Mouse (Mus musculus) erythroblast, embryonic 14.5 days (primary cell): ENCODE data around the gene Pnma1. TPM values are rescaled to one million over a fixed set of nuclear protein-coding genes. Genes with fewer than 3 reads are reported as not detected.

ENCODE experiments used
- H3K27me3 ChIP-seq: 2 replicates; pipeline ENCODE4 v1.6.1; 2012; ENCODE audit warnings: inconsistent platforms; ENCODE audit not compliant: control insufficient read depth
- H3K36me3 ChIP-seq: 2 replicates; pipeline ENCODE4 v1.6.1; 2012; ENCODE audit warnings: mild to moderate bottlenecking, inconsistent platforms; ENCODE audit not compliant: control insufficient read depth
- H3K4me1 ChIP-seq: 2 replicates; pipeline ENCODE4 v1.6.1; 2012; ENCODE audit warnings: inconsistent platforms; ENCODE audit not compliant: control insufficient read depth
- H3K4me3 ChIP-seq: replicated peaks from 2 replicates; pipeline ENCODE3; 2012; ENCODE audit warnings: moderate library complexity, mild to moderate bottlenecking, inconsistent platforms
- H3K9me3 ChIP-seq: 2 replicates; pipeline ENCODE4 v1.6.1; 2012; ENCODE audit warnings: low read length, inconsistent platforms, mixed read lengths; ENCODE audit not compliant: control insufficient read depth
- GATA1 ChIP-seq: IDR thresholded peaks from 2 replicates; pipeline ENCODE4 v1.6.1; 2012; ENCODE audit warnings: low read length, inconsistent platforms, mixed read lengths
- TAL1 ChIP-seq: IDR thresholded peaks from 3 replicates; pipeline ENCODE4 v1.6.1; 2012; ENCODE audit warnings: low read length, inconsistent platforms, mixed read lengths
- polyA plus RNA-seq: library from polyadenylated mRNA; stranded (reverse); fragments of >175 nt; gene quantifications from 2 replicates; pipeline ENCODE4 v1.2.3, GENCODE M21; 2012

Gene Pnma1
- polyA plus RNA-seq, 1 experiment, result 0.03 TPM

GRCm38 (mm10) chr12:84180090-84180489 lies 31.8 kb upstream of the Pnma1 start:
- Histone ChIP-seq H3K9me3 (no peaks in the 10 kb centered on the region), H3K27me3 (no peaks in the 10 kb centered on the region), H3K4me3 (no peak overlapping the region), H3K4me1 (peaks cover 87% of the 10 kb centered on the region), H3K36me3 (peaks cover 78% of the 10 kb centered on the region)
- no peak for TF ChIP-seq GATA1
- TF ChIP-seq TAL1, result no peak

DNA sequence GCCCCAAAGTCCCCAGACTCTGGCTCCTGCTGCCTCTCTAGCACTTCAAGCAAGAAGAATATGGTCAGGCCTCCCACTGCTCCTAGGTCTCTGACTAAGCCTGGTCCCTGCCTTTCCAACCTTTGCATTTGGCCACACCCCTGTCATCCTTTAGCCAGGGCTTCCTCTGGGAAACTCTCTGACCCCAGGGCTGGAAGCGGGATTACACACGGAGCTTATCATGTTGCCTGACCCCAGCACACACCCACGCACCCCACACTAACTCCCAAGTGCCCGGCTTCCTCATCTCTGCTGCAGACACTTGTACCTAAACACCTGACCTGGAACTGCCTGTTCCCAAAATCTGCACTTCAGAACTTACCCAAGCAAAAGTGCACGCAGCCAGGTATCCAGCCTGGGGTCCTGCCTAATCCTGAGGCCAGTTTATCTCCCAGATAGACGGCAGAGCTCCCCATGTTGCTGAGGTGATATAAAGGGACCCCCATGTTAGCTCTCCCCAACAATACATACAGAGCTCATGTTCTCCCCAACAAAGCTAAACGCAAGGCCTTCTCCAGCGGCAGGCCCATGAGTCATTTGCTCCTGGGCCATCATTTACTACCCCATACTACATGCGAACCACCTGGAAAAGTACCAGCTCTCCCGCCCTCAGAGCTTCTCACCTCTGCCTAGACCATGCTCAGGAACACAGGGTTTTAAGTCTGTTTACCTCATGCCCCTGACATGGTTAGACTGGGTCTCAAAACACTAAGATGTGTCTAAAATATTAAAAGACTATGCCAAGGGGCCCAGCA lies 30.6 kb upstream of the Pnma1 start:
- no peak for TF ChIP-seq TAL1
- no peak for TF ChIP-seq GATA1
- Histone ChIP-seq H3K4me1 (peaks cover 94% of the 10 kb centered on the region), H3K27me3 (no peaks in the 10 kb centered on the region), H3K9me3 (no peaks in the 10 kb centered on the region), H3K36me3 (peaks cover 77% of the 10 kb centered on the region), H3K4me3 (no peak overlapping the region)

- H3K36me3 ChIP-seq, result peaks cover 77% of the 10 kb centered on the region
- H3K4me1 ChIP-seq, result peaks cover 97% of the 10 kb centered on the region
- no peaks in the 10 kb centered on the region for H3K27me3 ChIP-seq
- H3K9me3 ChIP-seq, result no peaks in the 10 kb centered on the region
- TF ChIP-seq GATA1 (no peak), TAL1 (no peak)
- no peak overlapping the region for H3K4me3 ChIP-seq
Measured at GRCm38 (mm10) chr12:84178052-84178451, 29.8 kb upstream of the Pnma1 start.

DNA sequence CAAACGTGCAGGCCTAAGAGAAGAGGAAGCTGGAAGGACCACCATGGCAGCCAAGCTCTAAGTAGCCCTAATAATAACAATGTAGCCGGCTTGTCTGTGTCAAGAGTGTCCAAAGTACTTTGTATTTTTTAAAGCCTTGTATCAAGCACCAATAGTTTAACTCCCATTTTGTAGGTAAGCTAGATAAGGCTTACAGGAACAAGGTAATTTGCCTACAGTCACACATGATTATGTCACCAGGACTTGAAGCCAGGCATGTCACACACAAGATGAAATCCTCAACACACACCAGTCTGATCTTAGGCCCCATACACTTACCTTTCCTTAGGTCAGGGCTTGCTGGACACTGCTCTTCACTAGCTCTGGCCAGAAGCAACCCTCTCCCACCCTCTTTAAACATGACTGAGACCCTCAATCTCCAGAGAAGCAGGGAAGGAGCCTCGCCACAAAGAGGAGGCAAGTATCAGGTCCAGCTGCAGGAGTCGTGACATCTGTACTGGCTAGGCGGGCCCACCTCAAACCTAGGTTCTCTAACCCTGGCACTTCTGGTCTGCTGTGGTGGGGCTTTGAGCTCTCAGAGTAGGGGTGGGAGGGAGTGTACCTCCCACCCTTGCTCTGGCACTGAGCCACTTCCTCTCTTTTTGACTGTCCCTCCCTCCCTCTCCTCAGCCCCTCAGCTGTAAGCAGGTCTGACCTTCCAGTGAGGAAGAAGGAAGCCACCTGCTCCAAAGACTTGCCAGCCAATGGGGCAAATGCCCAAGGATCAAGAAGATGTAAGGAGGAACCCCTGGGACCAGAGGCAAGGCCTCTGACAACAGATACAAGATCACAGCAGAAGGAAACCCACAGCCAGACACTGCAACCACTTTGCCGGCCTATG lies 28.8 kb upstream of the Pnma1 start:
- Histone ChIP-seq H3K4me3 (peak overlapping the region; percentile 77), H3K4me1 (peaks cover 98% of the 10 kb centered on the region), H3K36me3 (peaks cover 78% of the 10 kb centered on the region)

DNA sequence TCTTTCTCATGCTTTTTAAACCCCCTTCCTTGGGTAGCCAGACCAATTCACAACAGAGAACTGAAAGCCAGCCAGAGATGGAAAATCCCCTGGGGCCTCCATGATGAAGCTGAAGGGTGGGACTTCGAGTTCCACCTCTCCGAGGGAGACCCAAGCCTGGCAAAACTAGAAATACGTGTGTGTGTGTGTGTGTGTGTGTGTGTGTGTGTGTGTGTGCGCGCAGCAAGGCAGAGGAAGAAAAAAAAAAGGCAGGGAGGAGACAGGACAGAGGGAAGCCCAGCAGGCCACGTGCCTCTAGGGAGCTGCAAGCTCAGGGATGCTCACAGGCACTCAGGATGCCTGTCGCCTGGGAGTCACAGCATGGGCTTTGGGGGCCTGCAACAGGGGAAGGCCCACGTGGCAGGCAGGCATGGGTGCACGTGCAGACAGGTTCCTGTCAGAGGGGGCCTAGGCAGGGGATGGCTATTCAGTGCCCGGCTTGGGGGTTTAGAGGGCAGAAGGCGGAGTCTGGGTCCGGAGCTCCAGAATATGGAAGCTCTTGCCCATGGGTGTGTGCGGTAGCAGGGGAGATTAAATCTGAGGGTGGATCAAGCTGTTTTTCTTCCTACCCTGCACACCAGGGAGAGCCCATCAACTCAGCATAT lies 28.0 kb upstream of the Pnma1 start:
- Histone ChIP-seq H3K36me3 (peaks cover 78% of the 10 kb centered on the region), H3K4me1 (peaks cover 96% of the 10 kb centered on the region), H3K4me3 (peak overlapping the region; percentile 77), H3K27me3 (no peaks in the 10 kb centered on the region), H3K9me3 (no peaks in the 10 kb centered on the region)
- TF ChIP-seq GATA1 (peak; percentile 40; the same call in 1 of the 2 replicates), TAL1 (no peak)

More for the DNA sequence above, 28.8 kb upstream of the Pnma1 start:
- H3K9me3 ChIP-seq, result no peaks in the 10 kb centered on the region
- H3K27me3 ChIP-seq, result no peaks in the 10 kb centered on the region
- TF ChIP-seq TAL1 (no peak), GATA1 (no peak)

GRCm38 (mm10) chr12:84175659-84176061 lies 27.4 kb upstream of the Pnma1 start:
- no peaks in the 10 kb centered on the region for H3K27me3 ChIP-seq
- peaks cover 79% of the 10 kb centered on the region for H3K36me3 ChIP-seq
- TF ChIP-seq TAL1 (peak; percentile 81), GATA1 (peak; percentile 74; the same call in 1 of the 2 replicates)
- H3K9me3 ChIP-seq, result no peaks in the 10 kb centered on the region
- H3K4me3 ChIP-seq, result peak overlapping the region; percentile 77
- H3K4me1 ChIP-seq, result peaks cover 91% of the 10 kb centered on the region

DNA sequence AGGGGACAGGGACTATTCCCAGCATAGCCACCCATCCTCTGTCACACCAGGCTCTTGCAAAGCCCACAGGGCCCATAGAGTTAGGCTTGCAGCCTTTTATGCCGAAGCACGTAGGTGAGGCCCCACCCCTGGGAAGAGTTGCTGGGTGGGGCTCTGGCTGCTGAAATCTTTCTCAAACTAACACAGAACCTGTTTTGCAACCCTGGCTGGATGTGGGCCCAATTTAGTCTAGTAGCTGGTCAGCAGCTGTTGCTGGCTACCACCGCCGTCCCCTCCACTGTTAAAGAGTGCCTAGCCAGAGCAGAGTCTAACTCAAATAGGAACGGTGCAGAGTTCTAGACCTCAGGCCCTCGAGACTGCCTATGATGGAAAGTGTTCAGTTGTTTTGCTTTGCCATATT lies 26.6 kb upstream of the Pnma1 start:
- Histone ChIP-seq H3K4me3 (peak overlapping the region; percentile 77), H3K27me3 (no peaks in the 10 kb centered on the region), H3K9me3 (no peaks in the 10 kb centered on the region), H3K4me1 (peaks cover 85% of the 10 kb centered on the region), H3K36me3 (peaks cover 79% of the 10 kb centered on the region)
- TF ChIP-seq GATA1, result no peak
- no peak for TF ChIP-seq TAL1

DNA sequence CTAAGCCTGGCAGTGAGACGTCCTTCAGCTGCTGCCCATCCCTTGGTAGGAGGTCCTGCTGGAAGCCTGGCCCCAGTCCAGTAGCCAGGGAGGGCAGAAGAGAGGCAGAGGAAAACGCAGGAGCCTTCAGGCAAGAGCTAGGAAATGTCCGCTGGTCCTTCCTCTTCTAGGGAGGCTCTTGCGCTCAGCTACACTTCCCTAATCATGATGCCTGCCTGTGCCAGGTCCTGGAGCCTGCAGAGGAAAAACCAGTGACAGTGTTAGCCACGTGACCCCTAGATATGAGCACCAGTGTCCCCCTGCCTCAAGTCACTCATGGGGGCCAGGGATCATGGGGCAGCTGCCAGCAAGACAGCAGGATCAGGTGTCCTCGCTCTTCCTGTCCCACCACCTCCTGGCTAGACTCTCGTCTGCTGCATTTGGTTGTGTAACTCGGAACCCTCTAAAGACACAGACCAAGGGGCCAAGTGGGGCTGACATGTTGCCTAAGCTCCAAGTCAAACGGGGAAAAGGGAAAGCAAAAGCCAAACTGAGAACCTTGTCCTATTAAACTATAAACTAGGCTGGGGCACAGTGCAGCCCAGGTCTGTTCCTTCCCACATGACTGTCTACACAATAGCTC lies 26.0 kb upstream of the Pnma1 start:
- H3K36me3 ChIP-seq, result peaks cover 81% of the 10 kb centered on the region
- no peaks in the 10 kb centered on the region for H3K9me3 ChIP-seq
- H3K4me3 ChIP-seq, result peak overlapping the region; percentile 77

More for the DNA sequence above, 26.0 kb upstream of the Pnma1 start:
- peaks cover 80% of the 10 kb centered on the region for H3K4me1 ChIP-seq
- TF ChIP-seq TAL1 (no peak), GATA1 (no peak)
- no peaks in the 10 kb centered on the region for H3K27me3 ChIP-seq
